Mouse (Mus musculus) C2C12 (cell line): ENCODE measurements at regions not wholly inside any gene's neighbourhood (a gene's known extent, or its start where the extent isn't known, plus 50 kb on each side); places are given as distances from the start of the nearest gene placed in this dataset.

ENCODE experiments used
- H3K27me3 ChIP-seq: one replicate; pipeline ENCODE4 v1.6.1; 2011; ENCODE audit not compliant: control insufficient read depth, insufficient read depth, insufficient read length
- H3K36me3 ChIP-seq: one replicate; pipeline ENCODE4 v1.6.1; 2011; ENCODE audit not compliant: control insufficient read depth, insufficient read depth
- H3K4me3 ChIP-seq: one replicate; pipeline ENCODE4 v1.5.1; 2011; ENCODE audit warnings: mild to moderate bottlenecking, control low read depth; ENCODE audit not compliant: poor library complexity, insufficient read depth, severe bottlenecking
- H3K79me2 ChIP-seq: one replicate; pipeline ENCODE4 v1.6.1; 2011; ENCODE audit not compliant: control insufficient read depth, insufficient read depth
- H3K79me3 ChIP-seq: one replicate; pipeline ENCODE4 v1.6.1; 2011; ENCODE audit warnings: low read depth, control low read depth
- H3ac ChIP-seq: one replicate; pipeline ENCODE3; 2011; ENCODE audit warnings: low read depth; ENCODE audit not compliant: control insufficient read depth, insufficient read length
- CEBPB ChIP-seq: IDR thresholded peaks from one replicate; pipeline ENCODE4 v1.6.1; 2011; ENCODE audit warnings: low read depth, mild to moderate bottlenecking, control low read depth, moderate library complexity
- CTCF ChIP-seq: IDR thresholded peaks from one replicate; pipeline ENCODE4 v1.5.1; 2011; ENCODE audit not compliant: control insufficient read depth, insufficient read depth, insufficient read length
- FOSL1 ChIP-seq: IDR thresholded peaks from one replicate; pipeline ENCODE4 v1.8.0; 2011; ENCODE audit warnings: mild to moderate bottlenecking, low read length; ENCODE audit not compliant: poor library complexity, insufficient read depth, severe bottlenecking
- MAX ChIP-seq: IDR thresholded peaks from one replicate; pipeline ENCODE4 v1.6.1; 2011; ENCODE audit warnings: mild to moderate bottlenecking, control low read depth
- MYOD1 ChIP-seq: IDR thresholded peaks from one replicate; pipeline ENCODE4 v1.6.1; 2011; ENCODE audit warnings: low read depth; ENCODE audit not compliant: control insufficient read depth, insufficient read length
- MYOG ChIP-seq: IDR thresholded peaks from one replicate; pipeline ENCODE4 v1.6.1; 2011; ENCODE audit not compliant: control insufficient read depth, insufficient read length; ENCODE audit errors: extremely low read depth
- USF1 ChIP-seq: IDR thresholded peaks from one replicate; pipeline ENCODE4 v1.6.1; 2011; ENCODE audit warnings: low read depth, mild to moderate bottlenecking, control low read depth, moderate library complexity

DNA sequence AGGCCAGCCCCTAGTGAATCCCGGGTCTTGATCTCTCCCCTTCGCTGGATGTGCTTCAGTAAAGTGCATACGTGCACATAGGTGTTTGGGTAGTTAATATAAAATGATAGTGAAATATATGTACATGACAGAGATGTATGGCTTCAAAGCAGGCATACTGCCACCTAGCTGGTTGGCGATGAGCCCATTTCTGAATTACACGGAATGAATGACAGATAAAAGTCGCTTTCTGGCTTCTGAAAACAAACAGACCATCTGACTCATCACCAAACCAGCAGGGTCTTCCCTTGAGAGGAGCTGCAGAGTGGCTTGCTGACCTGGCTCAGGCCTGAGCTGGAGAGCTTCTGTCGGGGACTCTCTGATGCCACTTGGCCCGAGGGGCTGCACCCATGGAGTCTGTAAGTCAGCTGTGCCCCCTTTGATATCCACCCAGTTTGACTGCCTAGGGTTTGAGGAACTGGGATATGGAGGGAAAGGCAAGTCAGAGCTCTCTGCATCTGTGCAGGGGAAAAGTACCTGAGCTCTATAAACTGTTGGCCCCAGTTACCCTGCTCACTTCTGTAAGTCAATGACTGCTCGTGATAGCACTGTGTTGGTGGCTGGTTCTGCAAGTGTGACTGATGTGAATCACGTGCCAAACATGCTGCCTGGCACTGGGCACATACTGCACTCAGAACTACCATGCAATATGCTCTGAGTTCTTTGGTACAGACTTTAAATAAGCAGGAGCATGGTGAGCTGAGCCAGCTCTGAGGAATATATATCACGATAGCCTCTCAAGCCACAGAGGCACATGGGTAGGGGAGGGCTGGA lies 240.8 kb downstream of the Cxcl12 start:
- no peaks in the 10 kb centered on the region for H3K79me3 ChIP-seq
- no peaks in the 10 kb centered on the region for H3K36me3 ChIP-seq
- no peak overlapping the region for H3ac ChIP-seq
- H3K79me2 ChIP-seq = no peaks in the 10 kb centered on the region
- TF ChIP-seq CEBPB = no peak
- peak; percentile 41 for TF ChIP-seq USF1
- TF ChIP-seq MYOG = no peak
- no peaks in the 10 kb centered on the region for H3K27me3 ChIP-seq
- H3K4me3 ChIP-seq = no peak overlapping the region

DNA sequence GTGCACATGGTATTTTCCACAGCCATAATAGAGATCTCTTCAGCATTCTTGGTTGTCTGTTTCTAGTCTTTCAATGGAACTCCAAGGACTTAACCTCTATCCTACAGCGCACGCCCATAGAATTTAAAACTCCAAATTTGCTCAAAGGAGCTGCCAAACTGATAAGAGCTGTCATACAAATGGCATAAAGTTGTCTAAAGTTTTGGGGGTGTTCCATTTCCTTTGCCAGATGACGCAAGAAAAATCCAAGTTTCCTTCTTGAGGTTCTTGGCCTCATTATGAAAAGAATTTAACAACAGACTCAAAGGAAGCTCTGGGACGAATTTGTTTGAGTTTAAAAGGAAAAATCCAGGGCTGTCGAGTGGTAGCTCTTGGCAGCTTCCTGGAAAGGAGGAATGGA lies 246.6 kb downstream of the Cxcl12 start:
- no peak overlapping the region for H3ac ChIP-seq
- H3K36me3 ChIP-seq = no peaks in the 10 kb centered on the region
- H3K79me3 ChIP-seq = no peaks in the 10 kb centered on the region
- H3K27me3 ChIP-seq = no peaks in the 10 kb centered on the region
- no peak overlapping the region for H3K4me3 ChIP-seq
- no peak for TF ChIP-seq MYOG
- TF ChIP-seq USF1 = no peak
- no peak for TF ChIP-seq FOSL1
- no peak for TF ChIP-seq MYOD1
- TF ChIP-seq CTCF = no peak
- TF ChIP-seq CEBPB = no peak
- no peak for TF ChIP-seq MAX
- H3K79me2 ChIP-seq = no peaks in the 10 kb centered on the region

DNA sequence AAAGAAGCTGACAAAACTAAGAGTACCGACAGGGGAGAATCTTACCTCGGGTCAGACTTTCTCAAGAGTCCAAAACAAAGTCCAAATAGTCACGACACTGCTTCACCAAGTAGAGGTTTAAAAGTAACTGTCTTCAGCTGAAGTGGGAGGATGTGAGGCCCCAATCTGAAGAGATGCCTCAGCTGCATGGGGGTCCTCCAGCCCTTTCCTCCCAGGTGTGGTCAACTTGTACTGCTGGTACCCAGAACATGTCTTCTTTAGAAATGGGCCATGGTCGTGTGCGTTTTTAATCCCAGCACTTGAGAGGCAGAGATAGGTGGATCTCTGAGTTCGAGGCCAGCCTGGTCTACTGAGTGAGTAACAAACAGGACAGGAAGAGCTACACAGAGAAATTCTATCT lies 247.6 kb downstream of the Cxcl12 start:
- no peak for TF ChIP-seq MYOG
- TF ChIP-seq CEBPB = no peak
- no peak for TF ChIP-seq USF1
- TF ChIP-seq CTCF = no peak
- no peaks in the 10 kb centered on the region for H3K79me2 ChIP-seq
- H3K27me3 ChIP-seq = no peaks in the 10 kb centered on the region
- H3ac ChIP-seq = no peak overlapping the region
- no peak overlapping the region for H3K4me3 ChIP-seq
- no peaks in the 10 kb centered on the region for H3K36me3 ChIP-seq
- no peaks in the 10 kb centered on the region for H3K79me3 ChIP-seq

GRCm38 (mm10) chr6:117416461-117416860 lies 248.1 kb downstream of the Cxcl12 start:
- H3K79me3 ChIP-seq = no peaks in the 10 kb centered on the region

GRCm38 (mm10) chr6:117422846-117423573 lies 254.7 kb downstream of the Cxcl12 start:
- Histone ChIP-seq H3ac (no peak overlapping the region), H3K79me3 (no peaks in the 10 kb centered on the region), H3K36me3 (no peaks in the 10 kb centered on the region), H3K4me3 (no peak overlapping the region), H3K27me3 (no peaks in the 10 kb centered on the region), H3K79me2 (no peaks in the 10 kb centered on the region)
- peak; percentile 37 for TF ChIP-seq MYOD1
- no peak for TF ChIP-seq CTCF

More at GRCm38 (mm10) chr6:117416461-117416860, 248.1 kb downstream of the Cxcl12 start:
- Histone ChIP-seq H3K79me2 (no peaks in the 10 kb centered on the region), H3K27me3 (no peaks in the 10 kb centered on the region), H3K36me3 (no peaks in the 10 kb centered on the region), H3ac (no peak overlapping the region), H3K4me3 (no peak overlapping the region)
- no peak for TF ChIP-seq FOSL1
- no peak for TF ChIP-seq MAX
- TF ChIP-seq CTCF = no peak
- TF ChIP-seq CEBPB = no peak
- TF ChIP-seq MYOG = no peak
- no peak for TF ChIP-seq USF1
- no peak for TF ChIP-seq MYOD1

DNA sequence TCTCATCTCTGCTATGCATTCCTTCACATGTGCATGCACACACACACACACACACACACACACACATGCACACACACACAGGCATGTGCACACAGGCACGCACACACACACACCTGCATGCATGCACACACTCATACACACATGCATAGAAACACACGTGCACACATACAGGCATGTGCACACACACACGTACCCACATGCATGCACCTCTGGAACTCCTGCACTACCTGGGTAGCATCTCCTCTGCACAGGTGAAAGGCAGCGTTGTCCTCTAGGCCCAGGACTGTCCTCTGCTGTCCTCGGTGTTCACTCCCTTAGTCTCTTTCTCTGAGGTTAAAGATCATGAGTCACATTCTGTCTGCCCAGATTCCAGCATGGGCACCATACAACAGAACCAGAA lies 258.0 kb downstream of the Cxcl12 start:
- Histone ChIP-seq H3K79me2 (no peaks in the 10 kb centered on the region), H3K27me3 (no peaks in the 10 kb centered on the region), H3K4me3 (no peak overlapping the region), H3K79me3 (no peaks in the 10 kb centered on the region), H3ac (no peak overlapping the region), H3K36me3 (no peaks in the 10 kb centered on the region)
- TF ChIP-seq MYOD1 = no peak
- TF ChIP-seq MYOG = no peak
- TF ChIP-seq MAX = no peak
- TF ChIP-seq USF1 = no peak
- TF ChIP-seq CEBPB = no peak
- no peak for TF ChIP-seq CTCF
- no peak for TF ChIP-seq FOSL1
